Mouse (Mus musculus) left cerebral cortex, postnatal 10 days (tissue): Measurements from ENCODE around the gene Olfr646. TPM values are rescaled to one million over a fixed set of nuclear protein-coding genes. Genes with fewer than 3 reads are reported as not detected.

Experiments used
- DNase-seq, 2 experiments: peaks; one replicate each; pipeline ENCODE4 v3.0.0; 2021 to 2022; ENCODE audit warnings: low spot score in 2 of 2, mixed read lengths in 1 of 2; ENCODE audit errors: extremely low spot score in 1 of 2
- intact Hi-C: fragments of 180-260 bp; cut with DNase I; formaldehyde crosslinking; loops from one replicate; pipeline ENCODE4 v1.15.1; 2025
- total RNA-seq, 2 experiments: library from RNA; stranded (reverse); gene quantifications; 2 replicates each; pipeline ENCODE4 v1.2.3; 2021

Gene Olfr646
- total RNA-seq = not detected

- intact Hi-C loops = no loop called here
- no peak for DNase-seq
Observed at GRCm38 (mm10) chr7:104104757-104104972, at the start of gene Olfr646. TSS of gene Olfr646 (plus strand) at chr7:104104873.

- intact Hi-C loops = no loop called here
- DNase-seq = no peak
Observed at GRCm38 (mm10) chr7:104059215-104059614, 45.5 kb upstream of the Olfr646 start.

- no peak for DNase-seq
- intact Hi-C loops = no loop called here
Observed at GRCm38 (mm10) chr7:104061345-104061744, 43.3 kb upstream of the Olfr646 start, which contains the start of gene 4930516K23Rik. TSS of gene 4930516K23Rik (minus strand) at chr7:104061445.

GRCm38 (mm10) chr7:104071769-104072168 lies 32.9 kb upstream of the Olfr646 start, which contains the start of gene Olfr644:
TSS of gene Olfr644 (minus strand) at chr7:104071869.
- no peak for DNase-seq
- intact Hi-C loops = no loop called here

- intact Hi-C loops = no loop called here
- DNase-seq = no peak
Observed at GRCm38 (mm10) chr7:104085365-104085764, 19.3 kb upstream of the Olfr646 start, which contains the start of gene Olfr645. TSS of gene Olfr645 (minus strand) at chr7:104085465.

DNA sequence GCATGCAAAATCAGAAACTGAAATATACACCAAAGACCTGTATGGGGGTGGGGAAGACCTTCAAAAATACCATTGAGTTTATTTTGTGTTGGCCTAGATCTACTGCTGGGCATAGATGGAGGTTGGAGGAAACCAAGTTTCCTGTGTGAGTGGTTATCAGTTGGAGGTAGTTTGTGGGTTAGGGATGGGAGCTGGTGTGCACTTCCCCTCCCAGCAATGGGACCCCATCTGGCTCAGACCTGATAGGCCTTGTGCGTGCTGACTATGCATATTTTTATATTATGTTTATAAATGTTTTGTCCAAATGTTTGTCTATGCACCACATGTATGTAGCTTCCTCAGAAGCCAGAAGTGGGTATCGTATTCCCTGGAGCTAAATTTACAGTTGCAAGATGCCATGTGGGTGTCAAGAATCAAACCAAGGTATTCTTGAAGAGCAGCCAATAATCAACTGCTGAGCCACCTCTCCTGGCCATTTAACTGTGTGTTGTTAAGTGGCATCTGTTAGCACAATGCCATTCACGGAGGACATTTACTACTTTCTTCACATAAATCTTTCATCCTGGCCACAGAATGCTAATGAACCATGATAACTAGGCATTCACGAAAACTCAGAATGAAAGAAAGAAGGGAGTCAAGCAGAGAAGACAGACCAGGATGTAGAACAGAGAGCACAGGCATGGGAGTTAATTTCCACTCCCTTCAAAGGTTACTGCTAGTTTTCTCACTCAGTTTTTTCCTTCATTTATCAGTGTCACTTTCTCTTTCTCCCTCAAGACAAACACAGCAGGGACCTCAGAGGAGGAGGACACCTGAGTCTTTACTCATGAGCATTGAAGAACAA lies 538 bp upstream of the Olfr646 start:
- intact Hi-C loops = no loop called here
- no peak for DNase-seq

DNA sequence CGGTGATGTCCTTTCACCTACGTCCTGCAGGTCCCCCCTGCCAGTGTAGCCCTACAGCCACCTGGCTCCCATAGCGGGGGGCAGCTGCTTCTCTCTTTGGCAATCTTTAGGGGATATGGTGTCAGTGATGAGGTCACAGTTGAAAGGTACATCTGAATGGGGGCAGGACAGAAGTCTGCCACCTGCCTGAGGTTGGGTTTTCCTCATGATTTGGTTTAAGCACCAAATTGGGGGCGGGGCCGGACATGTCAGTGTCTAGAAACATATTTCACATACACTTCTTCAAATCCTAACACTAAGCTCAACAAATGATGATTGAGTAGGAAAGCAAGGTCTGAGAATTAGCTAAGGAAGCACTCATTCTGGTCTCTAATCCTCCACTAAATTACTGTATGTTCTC lies 25.1 kb downstream of the Olfr646 start, which contains the start of gene Ubqln5:
Gene Ubqln5, minus strand, starts transcription at position 101 of the 400 bp plus-strand sequence.
- no peak for DNase-seq
- intact Hi-C loops = no loop called here

DNA sequence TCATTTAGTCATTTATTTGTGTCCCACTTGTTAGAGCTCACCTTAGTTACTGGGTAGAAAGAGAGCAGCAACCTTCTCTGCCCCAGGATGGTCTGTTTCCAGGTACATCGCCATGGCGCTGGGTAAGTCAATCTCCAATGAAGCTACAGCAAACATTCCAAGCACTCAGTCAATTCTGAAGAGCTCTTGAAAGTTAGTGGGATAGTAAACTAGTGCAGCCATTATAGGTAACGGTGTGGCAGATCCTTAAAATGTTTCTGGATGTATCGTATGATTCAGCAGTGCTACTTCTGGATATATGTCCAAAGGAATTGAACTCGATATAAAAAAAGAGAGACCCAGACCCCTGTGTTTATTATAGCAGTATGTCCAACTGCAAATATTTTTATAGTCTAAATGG lies 32.6 kb downstream of the Olfr646 start, which contains the start of gene Olfr643:
Gene Olfr643, minus strand, starts transcription at position 101 of the 400 bp plus-strand sequence.
- DNase-seq = no peak
- intact Hi-C loops = no loop called here

- no peak for DNase-seq
- intact Hi-C loops = no loop called here
Observed at GRCm38 (mm10) chr7:104143179-104143578, 38.5 kb downstream of the Olfr646 start, which contains the start of gene Ubqln3. TSS of gene Ubqln3 (minus strand) at chr7:104143279.

- DNase-seq = no peak
- intact Hi-C loops = no loop called here
Observed at GRCm38 (mm10) chr7:104150456-104150855, 45.8 kb downstream of the Olfr646 start, which contains the start of gene Ubqlnl. TSS of gene Ubqlnl (minus strand) at chr7:104150556.

Other genes with a start within 250 kb of the Olfr646 start
- gene Olfr66, start 218.6 kb upstream of the Olfr646 start, total RNA-seq = not detected
- not detected for gene Olfr64, start 210.4 kb upstream of the Olfr646 start, total RNA-seq
- under 1 TPM in 1 of 2 experiments, not detected in 1; 0.19 TPM for gene Olfr65, start 201.4 kb upstream of the Olfr646 start, total RNA-seq
- not detected for gene Olfr631, start 176.0 kb upstream of the Olfr646 start, total RNA-seq
- under 1 TPM in 1 of 2 experiments, not detected in 1; 0.26 TPM for gene Olfr632, start 170.5 kb upstream of the Olfr646 start, total RNA-seq
- gene Olfr633, start 160.4 kb upstream of the Olfr646 start, total RNA-seq = not detected
- under 1 TPM; 0.04 to 0.06 TPM for gene Olfr635, start 133.7 kb upstream of the Olfr646 start, total RNA-seq
- gene Olfr638, start 106.1 kb upstream of the Olfr646 start, total RNA-seq = not detected
- gene Olfr639, start 87.6 kb upstream of the Olfr646 start, total RNA-seq = under 1 TPM; 0.11 to 0.20 TPM
- not detected for gene Olfr640, start 79.3 kb upstream of the Olfr646 start, total RNA-seq
- gene Olfr641, start 69.4 kb upstream of the Olfr646 start, total RNA-seq = not detected
- not detected for gene Olfr642, start 52.2 kb upstream of the Olfr646 start, total RNA-seq
- not detected for gene 4930516K23Rik, start 43.4 kb upstream of the Olfr646 start, total RNA-seq
- not detected for gene Olfr644, start 33.0 kb upstream of the Olfr646 start, total RNA-seq
- gene Olfr645, start 19.4 kb upstream of the Olfr646 start, total RNA-seq = not detected
- gene Ubqln5, start 25.0 kb downstream of the Olfr646 start, total RNA-seq = not detected
- not detected for gene Olfr643, start 32.5 kb downstream of the Olfr646 start, total RNA-seq
- not detected for gene Ubqln3, start 38.4 kb downstream of the Olfr646 start, total RNA-seq
- not detected for gene Ubqlnl, start 45.7 kb downstream of the Olfr646 start, total RNA-seq
- gene Olfm5, start 60.0 kb downstream of the Olfr646 start, total RNA-seq = not detected
- gene Olfr648, start 78.5 kb downstream of the Olfr646 start, total RNA-seq = under 1 TPM; 0.34 to 0.43 TPM
- gene Olfr649, start 91.1 kb downstream of the Olfr646 start, total RNA-seq = not detected
- under 1 TPM; 0.63 to 0.75 TPM for gene Trim6, start 113.9 kb downstream of the Olfr646 start, total RNA-seq
- under 1 TPM; 0.88 to 0.99 TPM for gene Trim34a, start 139.6 kb downstream of the Olfr646 start, total RNA-seq
- gene Trim5, start 183.2 kb downstream of the Olfr646 start, total RNA-seq = under 1 TPM; 0.43 to 0.49 TPM
- gene Trim12a, start 210.6 kb downstream of the Olfr646 start, total RNA-seq = 1 to 10 TPM; 1.3 to 2.1 TPM
- gene Trim34b, start 224.6 kb downstream of the Olfr646 start, total RNA-seq = not detected
- 1 to 10 TPM in 1 of 2 experiments, under 1 TPM in 1; 0.83 to 1.0 TPM for gene Trim12c, start 248.5 kb downstream of the Olfr646 start, total RNA-seq